Mouse (Mus musculus): ENCODE measurements at regions not wholly inside any gene's neighbourhood (a gene's known extent, or its start where the extent isn't known, plus 50 kb on each side); places are given as distances from the start of the nearest gene placed in this dataset.

- Histone ChIP-seq H3K4me1 (no peaks in the 10 kb centered on the region), H3K36me3 (no peaks in the 10 kb centered on the region), H3K27ac (replicated peaks) (no peak overlapping the region), H3K9me3 (replicated peaks) (no peaks in the 10 kb centered on the region), H3K4me2 (no peak overlapping the region), H3K4me3 (replicated peaks) (no peak overlapping the region), H3K9ac (replicated peaks) (no peak overlapping the region), H3K27me3 (replicated peaks) (no peaks in the 10 kb centered on the region)
- ATAC-seq (ENCODE audit: low FRiP score), result peak; percentile 70
- WGBS, result 54% methylated on average over 6 of the region's 6 CpGs
Observed at GRCm38 (mm10) chr10:65716914-65717610, 1378.9 kb upstream of the Jmjd1c start.

GRCm38 (mm10) chr10:65722496-65722895, 1373.4 kb upstream of the Jmjd1c start:
- Histone ChIP-seq H3K4me2 (no peak overlapping the region), H3K27me3 (replicated peaks) (no peaks in the 10 kb centered on the region), H3K27ac (replicated peaks) (no peak overlapping the region), H3K4me3 (replicated peaks) (no peak overlapping the region), H3K4me1 (no peaks in the 10 kb centered on the region), H3K36me3 (no peaks in the 10 kb centered on the region), H3K9me3 (replicated peaks) (no peaks in the 10 kb centered on the region), H3K9ac (replicated peaks) (no peak overlapping the region)
- 66% methylated on average over 2 of the region's 2 CpGs for WGBS
- ATAC-seq (ENCODE audit: low FRiP score), result no peak

- H3K36me3 ChIP-seq, result no peaks in the 10 kb centered on the region
- WGBS, result 42% methylated on average over 4 of the region's 4 CpGs
- H3K4me1 ChIP-seq, result no peaks in the 10 kb centered on the region
- ATAC-seq (ENCODE audit: low FRiP score), result no peak
- no peaks in the 10 kb centered on the region for H3K27me3 ChIP-seq (replicated peaks)
- H3K27ac ChIP-seq (replicated peaks), result no peak overlapping the region
- no peak overlapping the region for H3K4me2 ChIP-seq
- H3K9me3 ChIP-seq (replicated peaks), result no peaks in the 10 kb centered on the region
- no peak overlapping the region for H3K4me3 ChIP-seq (replicated peaks)
- H3K9ac ChIP-seq (replicated peaks), result no peak overlapping the region
Observed at GRCm38 (mm10) chr10:65769451-65769850, 1326.5 kb upstream of the Jmjd1c start.

GRCm38 (mm10) chr10:65771936-65772335, 1324.0 kb upstream of the Jmjd1c start:
- no peaks in the 10 kb centered on the region for H3K36me3 ChIP-seq
- H3K4me2 ChIP-seq, result no peak overlapping the region
- no peak for ATAC-seq (ENCODE audit: low FRiP score)
- 87% methylated on average over 5 of the region's 5 CpGs for WGBS
- no peaks in the 10 kb centered on the region for H3K27me3 ChIP-seq (replicated peaks)
- H3K4me3 ChIP-seq (replicated peaks), result no peak overlapping the region
- H3K4me1 ChIP-seq, result no peaks in the 10 kb centered on the region
- H3K27ac ChIP-seq (replicated peaks), result no peak overlapping the region
- no peak overlapping the region for H3K9ac ChIP-seq (replicated peaks)
- no peaks in the 10 kb centered on the region for H3K9me3 ChIP-seq (replicated peaks)

- H3K4me1 ChIP-seq, result no peaks in the 10 kb centered on the region
- no peak overlapping the region for H3K4me3 ChIP-seq (replicated peaks)
- ATAC-seq (ENCODE audit: low FRiP score), result no peak
- H3K27me3 ChIP-seq (replicated peaks), result no peaks in the 10 kb centered on the region
- H3K4me2 ChIP-seq, result no peak overlapping the region
- H3K9ac ChIP-seq (replicated peaks), result no peak overlapping the region
- no peaks in the 10 kb centered on the region for H3K36me3 ChIP-seq
- WGBS, result 81% methylated on average over 8 of the region's 8 CpGs
- no peaks in the 10 kb centered on the region for H3K9me3 ChIP-seq (replicated peaks)
- H3K27ac ChIP-seq (replicated peaks), result no peak overlapping the region
Observed at GRCm38 (mm10) chr10:65784994-65785393, 1310.9 kb upstream of the Jmjd1c start.

All from neural tube, embryonic 15.5 days (tissue).